Mouse (Mus musculus) midbrain, embryonic 12.5 days (tissue): ENCODE data around the gene Ccdc93. TPM values are rescaled to one million over a fixed set of nuclear protein-coding genes. Genes with fewer than 3 reads are reported as not detected.

ENCODE experiments used
- ATAC-seq: fragments of 200-750 bp; cut with Nextera tagmentation; 2 replicates; pipeline ENCODE4 v1.8.0; 2017; ENCODE audit warnings: low read depth, moderate TSS enrichment, moderate library complexity; ENCODE audit not compliant: low FRiP score
- H3K27ac ChIP-seq: fragments of 300-500 bp; sonication (generic); replicated peaks from 2 replicates; pipeline ENCODE4 v1.5.1; 2016; ENCODE audit warnings: mild to moderate bottlenecking
- H3K27me3 ChIP-seq: fragments of 300-500 bp; sonication (generic); 2 replicates; pipeline ENCODE4 v1.6.1; 2016; ENCODE audit warnings: mild to moderate bottlenecking
- H3K36me3 ChIP-seq: fragments of 300-500 bp; sonication (generic); 2 replicates; pipeline ENCODE4 v1.6.1; 2016
- H3K4me1 ChIP-seq: fragments of 300-500 bp; sonication (generic); 2 replicates; pipeline ENCODE4 v1.6.1; 2016
- H3K4me2 ChIP-seq: fragments of 300-500 bp; sonication (generic); replicated peaks from 2 replicates; pipeline ENCODE4 v1.6.1; 2016; ENCODE audit warnings: mild to moderate bottlenecking, moderate library complexity
- H3K4me3 ChIP-seq: fragments of 300-500 bp; sonication (generic); 2 replicates; pipeline ENCODE4 v1.5.1; 2016; ENCODE audit warnings: mild to moderate bottlenecking
- H3K9ac ChIP-seq: fragments of 300-500 bp; sonication (generic); replicated peaks from 2 replicates; pipeline ENCODE4 v1.6.1; 2016; ENCODE audit warnings: mild to moderate bottlenecking, moderate library complexity
- H3K9me3 ChIP-seq: fragments of 300-500 bp; sonication (generic); 2 replicates; pipeline ENCODE4 v1.6.1; 2016; ENCODE audit warnings: mild to moderate bottlenecking
- WGBS: fragments of 180-500 bp; shearing (Covaris S2); methylation state at CpG from one replicate; pipeline ENCODE4 v1.1.7; 2016; 5-methylcytosine and 5-hydroxymethylcytosine counted together
- polyA plus RNA-seq: library from polyadenylated mRNA; unstranded; fragments of >200 nt; fragmentation: Nextera tagmentation; extraction: Ambion mirVana; gene quantifications from 2 replicates; pipeline ENCODE4 v1.2.1, GENCODE M21; 2016

Ccdc93 gene
- polyA plus RNA-seq, 1 experiment from 2014 or later: 15.1 TPM

DNA sequence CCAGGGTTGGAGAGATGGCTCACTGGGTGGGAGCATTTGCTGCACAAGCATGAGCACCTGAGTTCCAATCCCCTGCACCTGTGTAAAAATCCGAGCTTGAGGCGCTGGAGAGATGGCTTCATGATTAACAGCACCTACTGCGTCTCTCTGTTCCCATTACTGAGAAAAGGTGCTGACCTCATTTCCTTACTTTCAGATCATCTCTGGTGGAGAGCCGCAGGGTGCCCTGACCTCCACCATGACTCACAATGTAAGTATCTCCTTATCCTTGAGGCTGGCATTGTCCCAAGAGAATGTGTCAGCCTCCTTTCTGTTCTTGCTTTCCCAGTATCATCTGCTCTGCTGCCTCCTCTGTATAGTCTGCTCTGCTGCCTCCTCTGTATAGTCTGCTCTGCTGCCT, 52.2 kb downstream of the Ccdc93 start:
- 89% methylated on average over 4 of the region's 4 CpGs for WGBS
- Histone ChIP-seq H3K27ac (no peak overlapping the region), H3K9ac (no peak overlapping the region), H3K27me3 (no peaks in the 10 kb centered on the region), H3K4me1 (no peaks in the 10 kb centered on the region), H3K4me2 (no peak overlapping the region), H3K9me3 (no peaks in the 10 kb centered on the region), H3K36me3 (peaks cover 52% of the 10 kb centered on the region), H3K4me3 (no peak overlapping the region)
- ATAC-seq: no peak

DNA sequence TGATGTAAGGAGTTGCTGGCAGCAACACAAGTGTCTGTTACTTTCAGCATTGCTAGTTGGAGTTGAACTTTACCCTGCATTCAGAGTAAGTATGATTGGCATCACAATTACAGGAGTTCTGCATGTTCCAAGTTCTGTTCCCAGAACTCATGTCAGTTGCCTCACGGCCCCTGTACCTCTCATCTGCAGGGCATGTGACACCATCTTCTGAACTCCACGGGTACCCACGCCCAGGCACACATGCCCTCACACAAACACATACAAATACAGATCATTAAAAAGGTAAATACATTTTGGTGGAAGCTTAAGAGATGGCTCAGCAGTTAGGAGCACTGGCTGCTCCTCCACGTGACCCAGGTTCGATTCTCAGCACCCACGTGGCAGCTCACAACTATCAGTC, 56.0 kb downstream of the Ccdc93 start:
- Histone ChIP-seq H3K9ac (no peak overlapping the region), H3K4me1 (no peaks in the 10 kb centered on the region), H3K4me3 (no peak overlapping the region), H3K27ac (no peak overlapping the region), H3K27me3 (no peaks in the 10 kb centered on the region), H3K4me2 (no peak overlapping the region), H3K36me3 (peaks cover 27% of the 10 kb centered on the region), H3K9me3 (no peaks in the 10 kb centered on the region)
- 90% methylated on average over 6 of the region's 6 CpGs for WGBS
- ATAC-seq: no peak

GRCm38 (mm10) chr1:121490241-121490640, 59.4 kb downstream of the Ccdc93 start:
- no peaks in the 10 kb centered on the region for H3K27me3 ChIP-seq
- H3K9me3 ChIP-seq: no peaks in the 10 kb centered on the region
- no peak overlapping the region for H3K4me3 ChIP-seq
- H3K27ac ChIP-seq: no peak overlapping the region
- WGBS: 29% methylated on average over 5 of the region's 5 CpGs
- ATAC-seq: peak; percentile 48
- H3K36me3 ChIP-seq: peaks cover 34% of the 10 kb centered on the region
- H3K4me2 ChIP-seq: no peak overlapping the region
- H3K4me1 ChIP-seq: no peaks in the 10 kb centered on the region
- H3K9ac ChIP-seq: no peak overlapping the region

- H3K4me1 ChIP-seq: no peaks in the 10 kb centered on the region
- no peaks in the 10 kb centered on the region for H3K9me3 ChIP-seq
- no peak for ATAC-seq
- no peak overlapping the region for H3K9ac ChIP-seq
- H3K4me2 ChIP-seq: no peak overlapping the region
- H3K4me3 ChIP-seq: no peak overlapping the region
- no peaks in the 10 kb centered on the region for H3K27me3 ChIP-seq
- WGBS: 98% methylated on average over 4 of the region's 4 CpGs
- peaks cover 72% of the 10 kb centered on the region for H3K36me3 ChIP-seq
- no peak overlapping the region for H3K27ac ChIP-seq
These were observed 66.2 kb downstream of the Ccdc93 start for GRCm38 (mm10) chr1:121497093-121497492.

- no peak overlapping the region for H3K27ac ChIP-seq
- no peaks in the 10 kb centered on the region for H3K27me3 ChIP-seq
- H3K4me2 ChIP-seq: no peak overlapping the region
- no peak for ATAC-seq
- no peak overlapping the region for H3K4me3 ChIP-seq
- no peaks in the 10 kb centered on the region for H3K36me3 ChIP-seq
- WGBS: 90% methylated on average over 2 of the region's 2 CpGs
- no peaks in the 10 kb centered on the region for H3K9me3 ChIP-seq
- H3K9ac ChIP-seq: no peak overlapping the region
- H3K4me1 ChIP-seq: no peaks in the 10 kb centered on the region
These were observed 77.9 kb downstream of the Ccdc93 start for GRCm38 (mm10) chr1:121508729-121509128.

- H3K36me3 ChIP-seq: no peaks in the 10 kb centered on the region
- no peak overlapping the region for H3K4me3 ChIP-seq
- H3K4me1 ChIP-seq: no peaks in the 10 kb centered on the region
- no peaks in the 10 kb centered on the region for H3K9me3 ChIP-seq
- no peak overlapping the region for H3K9ac ChIP-seq
- no peaks in the 10 kb centered on the region for H3K27me3 ChIP-seq
- no peak for ATAC-seq
- WGBS: 92% methylated on average over 19 of the region's 19 CpGs
- H3K4me2 ChIP-seq: no peak overlapping the region
- H3K27ac ChIP-seq: no peak overlapping the region
These were observed 79.7 kb downstream of the Ccdc93 start for GRCm38 (mm10) chr1:121510420-121511140.

- Histone ChIP-seq H3K4me3 (no peak overlapping the region), H3K9ac (no peak overlapping the region), H3K4me2 (no peak overlapping the region), H3K36me3 (no peaks in the 10 kb centered on the region), H3K9me3 (no peaks in the 10 kb centered on the region), H3K4me1 (no peaks in the 10 kb centered on the region), H3K27ac (no peak overlapping the region), H3K27me3 (no peaks in the 10 kb centered on the region)
- no peak for ATAC-seq
- WGBS: 50% methylated on average over 2 of the region's 2 CpGs
These were observed 80.3 kb downstream of the Ccdc93 start for GRCm38 (mm10) chr1:121511186-121511585.

DNA sequence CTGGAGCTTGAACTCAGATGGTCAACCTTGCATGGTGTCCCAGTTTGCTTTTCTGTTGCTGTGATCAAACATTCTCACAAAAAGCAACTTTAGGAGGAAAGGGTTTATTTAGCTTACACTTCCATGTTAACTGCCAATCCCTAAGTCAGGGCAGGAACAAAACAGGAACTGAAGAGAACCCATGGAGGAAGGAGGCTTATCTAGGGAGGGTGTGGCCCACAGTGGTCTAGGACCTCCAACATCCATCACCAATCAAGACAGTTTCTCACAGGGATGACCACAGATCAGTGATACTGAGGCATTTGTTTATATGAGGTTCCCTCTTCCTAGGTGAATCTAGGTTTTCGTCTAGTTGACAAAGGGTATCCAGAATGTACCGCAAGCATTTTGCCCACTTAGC, 81.1 kb downstream of the Ccdc93 start:
- Histone ChIP-seq H3K27me3 (no peaks in the 10 kb centered on the region), H3K4me2 (no peak overlapping the region), H3K27ac (no peak overlapping the region), H3K36me3 (no peaks in the 10 kb centered on the region), H3K9me3 (no peaks in the 10 kb centered on the region), H3K4me3 (no peak overlapping the region), H3K4me1 (no peaks in the 10 kb centered on the region), H3K9ac (no peak overlapping the region)
- WGBS: 83% methylated on average over 2 of the region's 2 CpGs
- ATAC-seq: no peak

DNA sequence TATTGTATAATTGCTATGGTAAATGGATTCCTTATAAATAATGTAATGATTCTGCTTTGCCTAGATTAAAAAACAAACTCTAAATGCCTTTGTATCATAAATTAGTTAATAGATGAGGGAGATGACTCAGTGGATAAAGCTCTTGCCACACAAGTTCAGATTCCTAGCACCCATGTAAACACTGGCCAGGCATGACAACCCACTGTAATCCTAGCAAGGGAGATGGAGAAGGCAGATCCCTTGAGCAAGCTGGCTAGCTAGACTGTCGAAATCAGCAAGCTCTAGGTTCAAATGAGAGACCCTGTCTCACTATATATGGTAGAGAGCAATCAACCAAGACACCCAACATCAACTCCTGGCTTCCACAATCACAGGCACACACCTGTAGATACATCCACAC, 87.8 kb downstream of the Ccdc93 start:
- no peak for ATAC-seq
- H3K4me2 ChIP-seq: no peak overlapping the region

GRCm38 (mm10) chr1:121527061-121527460, 96.2 kb downstream of the Ccdc93 start:
- Histone ChIP-seq H3K9me3 (no peaks in the 10 kb centered on the region), H3K4me1 (peaks cover 11% of the 10 kb centered on the region), H3K27ac (no peak overlapping the region), H3K36me3 (no peaks in the 10 kb centered on the region), H3K9ac (no peak overlapping the region), H3K27me3 (peaks cover 48% of the 10 kb centered on the region), H3K4me2 (peak overlapping the region; percentile 59), H3K4me3 (peak overlapping the region; percentile 35)
- ATAC-seq: no peak
- WGBS: 57% methylated on average over 17 of the region's 17 CpGs

More for the DNA sequence above, 87.8 kb downstream of the Ccdc93 start:
- Histone ChIP-seq H3K9ac (no peak overlapping the region), H3K27me3 (no peaks in the 10 kb centered on the region), H3K4me3 (no peak overlapping the region), H3K27ac (no peak overlapping the region), H3K9me3 (no peaks in the 10 kb centered on the region), H3K4me1 (no peaks in the 10 kb centered on the region), H3K36me3 (no peaks in the 10 kb centered on the region)
- WGBS: 79% methylated on average over 1 of the region's 1 CpGs

DNA sequence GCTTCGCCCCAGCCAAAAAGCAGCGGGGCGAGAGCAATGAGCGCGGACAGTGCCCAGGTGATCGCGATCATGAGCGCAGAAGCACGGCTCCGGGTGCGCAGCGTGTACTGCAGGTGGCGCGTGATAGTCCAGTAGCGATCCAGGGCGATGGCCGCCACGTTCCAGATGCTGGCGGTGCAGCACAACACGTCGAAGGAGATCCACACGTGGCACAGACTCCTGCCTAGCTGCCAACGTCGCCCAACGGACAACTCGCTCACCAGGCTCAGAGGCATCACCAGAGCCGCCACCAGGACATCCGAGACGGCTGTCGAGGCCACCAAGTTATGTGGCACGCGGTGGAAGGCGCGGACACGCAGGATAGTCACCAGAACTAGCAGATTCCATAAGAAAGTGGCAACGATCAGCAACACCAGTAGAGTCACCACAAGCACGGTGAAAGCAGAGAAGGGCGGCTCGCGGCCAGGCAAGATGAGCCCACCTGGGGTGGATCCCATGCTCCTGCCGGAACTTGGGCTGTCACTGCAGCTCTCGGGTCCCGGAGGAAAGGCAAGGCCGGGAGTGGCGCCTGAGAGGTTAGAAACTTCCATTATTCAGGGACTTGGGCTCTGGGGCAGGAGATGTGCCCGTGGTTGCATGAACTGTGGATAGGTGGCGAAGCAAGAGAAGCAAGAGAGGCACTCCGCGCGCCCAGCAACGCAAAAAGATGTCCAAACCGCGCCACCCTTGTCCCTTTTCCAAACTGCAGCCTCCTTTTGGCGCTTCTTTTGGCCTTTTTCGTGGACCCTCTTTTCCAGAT, 97.0 kb downstream of the Ccdc93 start:
- H3K9ac ChIP-seq: no peak overlapping the region
- ATAC-seq: peak; percentile 45

GRCm38 (mm10) chr1:121528399-121528720, 97.5 kb downstream of the Ccdc93 start, which contains the start of gene Htr5b:
Htr5b (minus strand) TSS chr1:121528465.
- H3K9me3 ChIP-seq: no peaks in the 10 kb centered on the region
- ATAC-seq: peak; percentile 91
- H3K4me2 ChIP-seq: peak within 1 kb of the TSS; percentile 59
- no peak within 1 kb of the TSS for H3K9ac ChIP-seq
- peak within 1 kb of the TSS; percentile 35 for H3K4me3 ChIP-seq
- WGBS: 5% methylated on average over 11 of the region's 11 CpGs
- peaks cover 48% of the 10 kb centered on the region for H3K27me3 ChIP-seq
- H3K36me3 ChIP-seq: no peaks in the 10 kb centered on the region
- no peak within 1 kb of the TSS for H3K27ac ChIP-seq
- peaks cover 11% of the 10 kb centered on the region for H3K4me1 ChIP-seq

More for the DNA sequence above, 97.0 kb downstream of the Ccdc93 start:
- peaks cover 48% of the 10 kb centered on the region for H3K27me3 ChIP-seq
- H3K36me3 ChIP-seq: no peaks in the 10 kb centered on the region
- no peaks in the 10 kb centered on the region for H3K9me3 ChIP-seq
- H3K4me1 ChIP-seq: peaks cover 11% of the 10 kb centered on the region
- H3K4me2 ChIP-seq: peak overlapping the region; percentile 59
- 11% methylated on average over 55 of the region's 55 CpGs for WGBS
- H3K27ac ChIP-seq: no peak overlapping the region
- peak overlapping the region; percentile 35 for H3K4me3 ChIP-seq
